Comparison of ENCODE assay signal across 8 mouse cellular contexts in the genomic region with DNA sequence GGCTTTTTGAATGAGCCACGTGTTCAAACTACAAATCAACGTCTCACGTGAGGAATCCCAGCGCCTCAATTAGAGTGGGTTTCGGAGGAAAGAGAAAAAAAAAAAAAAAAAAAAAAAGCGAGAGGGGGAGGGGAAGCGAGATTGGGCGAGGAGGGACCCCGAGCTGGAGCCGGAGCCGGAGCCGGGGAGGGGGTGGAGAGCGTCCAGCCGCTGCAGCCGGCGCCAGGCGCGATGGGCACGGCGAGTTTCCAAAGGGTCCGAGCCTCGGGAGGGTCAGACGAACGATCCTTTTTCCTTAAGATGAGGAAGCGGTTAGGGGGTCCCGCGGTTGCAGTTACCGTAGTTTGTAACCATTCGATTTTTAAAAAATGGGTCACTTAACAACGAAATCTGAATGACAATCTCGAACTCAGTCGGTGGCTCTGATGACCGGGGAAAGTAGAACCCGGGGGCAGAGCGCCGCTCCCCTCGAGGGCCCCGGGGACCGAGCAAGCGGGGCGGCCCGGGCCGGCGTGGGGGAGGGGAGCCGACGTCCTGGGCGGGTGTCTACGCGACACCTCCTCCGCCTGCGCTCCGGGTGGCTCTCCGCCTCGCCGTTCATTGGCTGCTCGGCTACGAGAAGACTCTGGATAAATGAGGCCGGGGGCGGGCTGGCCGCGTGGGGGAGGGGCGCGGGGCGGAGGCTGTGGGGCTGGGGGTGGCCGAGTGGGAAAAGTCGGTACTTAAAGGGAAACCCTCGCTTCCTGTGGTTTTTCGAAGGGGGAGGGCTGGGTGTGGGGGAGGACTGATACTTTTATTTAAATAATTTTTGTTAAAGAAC. TPM values are rescaled to one million over a fixed set of nuclear protein-coding genes. Genes with fewer than 3 reads are reported as not detected.
DNase-seq lines count a peak whose midpoint lies in the region; ATAC-seq and TF ChIP-seq lines count a peak whose summit lies in the region.

A gene (minus strand): TSS at position 30 of the 820 bp plus-strand sequence.

- ATAC-seq in G1E (ENCODE audit: extremely low read depth, insufficient number of reproducible peaks, low FRiP score, poor library complexity, severe bottlenecking), result peak; percentile 61
- peak; percentile 81 for ATAC-seq in embryonic facial prominence, embryonic 13.5 days (ENCODE audit: insufficient number of reproducible peaks, insufficient read depth, low FRiP score, low TSS enrichment, low read depth)
- ATAC-seq in hindbrain, embryonic 13.5 days (ENCODE audit: low FRiP score), result peak; percentile 80
- ATAC-seq in liver, postnatal 0 days, result peak; percentile 68
- ATAC-seq in monocyte, adult 5-6 weeks (replicated peaks; ENCODE audit: insufficient number of reproducible peaks, low FRiP score, low TSS enrichment, poor library complexity, severe bottlenecking), result no peak

- no peaks in the 10 kb centered on the region for H3K9me3 ChIP-seq in G1E (replicated peaks)
- no peaks in the 10 kb centered on the region for H3K9me3 ChIP-seq in embryonic facial prominence, embryonic 13.5 days
- H3K9me3 ChIP-seq in hindbrain, embryonic 13.5 days, result no peaks in the 10 kb centered on the region
- no peaks in the 10 kb centered on the region for H3K9me3 ChIP-seq in liver, postnatal 0 days (ENCODE audit: low read length)

- peaks cover 19% of the 10 kb centered on the region for H3K36me3 ChIP-seq in G1E (replicated peaks)
- no peaks in the 10 kb centered on the region for H3K36me3 ChIP-seq in embryonic facial prominence, embryonic 13.5 days
- no peaks in the 10 kb centered on the region for H3K36me3 ChIP-seq in hindbrain, embryonic 13.5 days
- H3K36me3 ChIP-seq in liver, postnatal 0 days (replicated peaks; ENCODE audit: insufficient read depth, low read length), result no peaks in the 10 kb centered on the region

- peak; percentile 23 to 24 for DNase-seq in cerebellum, postnatal 25 days
- DNase-seq in cerebellum, adult 8-10 months, result no peak
- DNase-seq in G1E (ENCODE audit: low spot score), result peak; percentile 82
- peak; percentile 95 for DNase-seq in liver, postnatal 0 days
- DNase-seq in spleen, postnatal 14 days (ENCODE audit: low spot score in 2 of 2), result peak; percentile 69 to 82

- TF ChIP-seq EP300 in liver, postnatal 0 days (IDR thresholded peaks at IDR 0.05; ENCODE audit: low read depth), result no peak

- H3K4me2 ChIP-seq in embryonic facial prominence, embryonic 13.5 days, result peak within 1 kb of the TSS; percentile 96
- peak within 1 kb of the TSS; percentile 81 for H3K4me2 ChIP-seq in hindbrain, embryonic 13.5 days
- H3K4me2 ChIP-seq in liver, postnatal 0 days (ENCODE audit: low read depth, low read length), result peak within 1 kb of the TSS; percentile 88

- peak within 1 kb of the TSS; percentile 89 for H3K4me3 ChIP-seq in G1E (ENCODE audit: low read depth, low read length)
- H3K4me3 ChIP-seq in embryonic facial prominence, embryonic 13.5 days, result peak within 1 kb of the TSS; percentile 92
- peak within 1 kb of the TSS; percentile 96 for H3K4me3 ChIP-seq in hindbrain, embryonic 13.5 days
- H3K4me3 ChIP-seq in liver, postnatal 0 days (ENCODE audit: low read depth, low read length), result peak within 1 kb of the TSS; percentile 78

- H3K27me3 ChIP-seq in G1E (ENCODE audit: insufficient read depth, low read length), result no peaks in the 10 kb centered on the region
- no peaks in the 10 kb centered on the region for H3K27me3 ChIP-seq in embryonic facial prominence, embryonic 13.5 days
- H3K27me3 ChIP-seq in hindbrain, embryonic 13.5 days, result no peaks in the 10 kb centered on the region
- H3K27me3 ChIP-seq in liver, postnatal 0 days (ENCODE audit: insufficient read depth, low read length), result no peaks in the 10 kb centered on the region

- H3K9ac ChIP-seq in embryonic facial prominence, embryonic 13.5 days, result peak within 1 kb of the TSS; percentile 97
- H3K9ac ChIP-seq in hindbrain, embryonic 13.5 days, result peak within 1 kb of the TSS; percentile 96
- H3K9ac ChIP-seq in liver, postnatal 0 days (replicated peaks), result peak within 1 kb of the TSS; percentile 92

- H3K27ac ChIP-seq in embryonic facial prominence, embryonic 13.5 days, result peak within 1 kb of the TSS; percentile 99
- H3K27ac ChIP-seq in hindbrain, embryonic 13.5 days, result peak within 1 kb of the TSS; percentile 97
- peak within 1 kb of the TSS; percentile 98 for H3K27ac ChIP-seq in liver, postnatal 0 days (ENCODE audit: low read depth)

- TF ChIP-seq CTCF in G1E (IDR thresholded peaks at IDR 0.05; ENCODE audit: low read depth, low read length), result no peak
- TF ChIP-seq CTCF in liver, postnatal 0 days (IDR thresholded peaks at IDR 0.05; ENCODE audit: low read depth), result no peak

- H3K4me1 ChIP-seq in G1E (ENCODE audit: insufficient read depth, low read depth, low read length), result peaks cover 35% of the 10 kb centered on the region
- peaks cover 37% of the 10 kb centered on the region for H3K4me1 ChIP-seq in embryonic facial prominence, embryonic 13.5 days
- peaks cover 36% of the 10 kb centered on the region for H3K4me1 ChIP-seq in hindbrain, embryonic 13.5 days (replicated peaks)
- peaks cover 34% of the 10 kb centered on the region for H3K4me1 ChIP-seq in liver, postnatal 0 days (ENCODE audit: insufficient read depth)

- 1% methylated on average over 65 of the region's 68 CpGs for WGBS in embryonic facial prominence, embryonic 13.5 days
- WGBS in hindbrain, embryonic 13.5 days, result under 1% methylated on average over 68 of the region's 68 CpGs
- 2% methylated on average over 66 of the region's 68 CpGs for WGBS in liver, postnatal 0 days (ENCODE audit: insufficient replicate concordance)

RNA-seq across cellular contexts. Expression of the gene that starts here (rescaled TPM):
- total RNA-seq in G1E (2014; fragmentation: Nextera tagmentation), result 50.9 and 56.3 TPM in 2 replicates
- total RNA-seq in G1E (2017), result 36.1 and 41.2 TPM in 2 replicates
- polyA plus RNA-seq in G1E (2012), result 18.5 and 25.9 TPM in 2 replicates
- polyA plus RNA-seq in embryonic facial prominence, embryonic 13.5 days (2015; fragmentation: Nextera tagmentation; extraction: Ambion mirVana), result 69.9 and 75.5 TPM in 2 replicates
- polyA plus RNA-seq in hindbrain, embryonic 13.5 days (2015; fragmentation: Nextera tagmentation; extraction: Ambion mirVana), result 43.7 and 45.0 TPM in 2 replicates
- 29.7 and 31.3 TPM in 2 replicates for polyA plus RNA-seq in liver, postnatal 0 days (2015; fragmentation: Nextera tagmentation; extraction: Ambion mirVana)
- total RNA-seq in monocyte, adult 5-6 weeks (2017), result 0.19 to 0.29 TPM in 2 of 3 replicates, not detected in the other

Comparison
In these comparisons a context has a peak if more than half of its experiments do, and no peak if none do; other contexts are left out.
1. RNA of the gene that starts here (total RNA-seq): 36.1 to 56.3 TPM in G1E; 0.19 to 0.29 TPM in monocyte, adult 5-6 weeks; every median in the first group is over 10 times any median in the second.
2. Peak in every context shown above with its lines, with median percentiles within 50 percentile points of each other: H3K4me3 ChIP-seq, H3K27ac ChIP-seq, H3K4me2 ChIP-seq and H3K9ac ChIP-seq.